Mouse (Mus musculus): ENCODE results near the gene Ppp1r12c. TPM values are rescaled to one million over a fixed set of nuclear protein-coding genes. Genes with fewer than 3 reads are reported as not detected.

Ppp1r12c gene
- total and polyA plus RNA-seq, 3 experiments = 55.8 to 103 (median 71.0) TPM

DNA sequence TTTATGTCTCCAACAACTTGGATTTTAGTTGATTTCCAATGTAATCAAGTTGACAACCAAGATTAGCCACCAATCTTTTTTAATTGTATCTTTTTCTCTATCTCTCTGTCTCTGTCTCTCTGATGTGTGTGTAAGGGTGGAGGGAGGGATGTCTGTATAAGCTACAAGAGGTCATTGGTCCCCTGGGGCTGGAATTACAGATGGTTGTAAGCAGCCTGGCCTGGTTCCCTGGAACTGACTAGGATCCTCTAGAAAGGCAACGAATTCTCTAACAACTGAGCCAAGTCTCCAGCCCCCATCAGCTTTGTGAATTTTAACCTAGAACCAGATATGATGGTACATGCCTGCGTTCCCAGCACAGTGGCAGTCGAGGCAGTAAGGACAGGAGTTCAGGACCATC, 33.7 kb downstream of the Ppp1r12c start:
- Histone ChIP-seq H3K79me2 (replicated peaks; ENCODE audit: control insufficient read depth, extremely low read depth, insufficient read depth, poor library complexity, severe bottlenecking) (no peaks in the 10 kb centered on the region), H3K27me3 (replicated peaks) (no peaks in the 10 kb centered on the region), H3K9ac (ENCODE audit: insufficient read depth, low read depth) (no peak overlapping the region), H3K9me3 (replicated peaks; ENCODE audit: low read length) (no peaks in the 10 kb centered on the region), H3K4me3 (replicated peaks in 1 of 3; ENCODE audit: low read depth in 2 of 3, low read length in 2 of 3, poor library complexity in 1 of 3) (no peak overlapping the region), H3K27ac (ENCODE audit: insufficient read depth, low read depth) (no peak overlapping the region), H3K36me3 (replicated peaks in 1 of 2; ENCODE audit: control insufficient read depth in 1 of 2, insufficient read depth in 1 of 2, low read length in 1 of 2) (peaks cover 28 to 71% of the 10 kb centered on the region in 2 experiments), H3K4me1 (ENCODE audit: control insufficient read depth in 1 of 2, insufficient read depth in 2 of 2) (peaks cover 2 to 10% of the 10 kb centered on the region in 2 experiments; a peak in 3 of 4 replicates), H3K4me2 (ENCODE audit: insufficient read depth, low read depth, poor library complexity, severe bottlenecking) (no peak overlapping the region)
- TF ChIP-seq GABPA (IDR thresholded peaks at IDR 0.05; ENCODE audit: insufficient replicate concordance, low read depth, low read length) (no peak), RCOR1 (conservative IDR thresholded peaks at IDR 0.05; ENCODE audit: low read depth, low read length) (no peak), EP300 (IDR thresholded peaks at IDR 0.05; ENCODE audit: low read length) (no peak), HCFC1 (IDR thresholded peaks at IDR 0.05; ENCODE audit: low read depth, low read length) (no peak), MAZ (IDR thresholded peaks at IDR 0.05; ENCODE audit: low read depth, low read length) (no peak), MAX (IDR thresholded peaks at IDR 0.05; ENCODE audit: low read length) (no peak), CTCF (conservative IDR thresholded peaks at IDR 0.05 in 1 of 2, IDR thresholded peaks at IDR 0.05 in 1 of 2; ENCODE audit: low read depth in 2 of 2, low read length in 2 of 2) (no peak), IRF4 (IDR thresholded peaks at IDR 0.05; ENCODE audit: low read depth, low read length) (no peak), CHD2 (IDR thresholded peaks at IDR 0.05; ENCODE audit: low read length) (no peak), ZMIZ1 (IDR thresholded peaks at IDR 0.05; ENCODE audit: low read depth, low read length) (no peak)
- dilution Hi-C loops (cut with MboI; ENCODE audit: extremely low pct_ligation_motif_present, extremely low pct_unique_long_range_greater_than_20kb, low sequenced_read_pairs) (no loop called here), in situ Hi-C loops (cut with MboI; ENCODE audit: low pct_ligation_motif_present, low pct_unique_long_range_greater_than_20kb, low sequenced_read_pairs) (no loop called here)
- no peak for DNase-seq (ENCODE audit: extremely low read depth)

- Histone ChIP-seq H3K27me3 (replicated peaks) (no peaks in the 10 kb centered on the region), H3K36me3 (replicated peaks in 1 of 2; ENCODE audit: control insufficient read depth in 1 of 2, insufficient read depth in 1 of 2, low read length in 1 of 2) (peaks cover 8 to 43% of the 10 kb centered on the region in 2 experiments), H3K27ac (ENCODE audit: insufficient read depth, low read depth) (no peak overlapping the region), H3K4me3 (replicated peaks in 1 of 3; ENCODE audit: low read depth in 2 of 3, low read length in 2 of 3, poor library complexity in 1 of 3) (no peak overlapping the region), H3K9me3 (replicated peaks; ENCODE audit: low read length) (no peaks in the 10 kb centered on the region), H3K4me1 (ENCODE audit: control insufficient read depth in 1 of 2, insufficient read depth in 2 of 2) (peaks cover 2 to 21% of the 10 kb centered on the region in 2 experiments; a peak in 3 of 4 replicates), H3K4me2 (ENCODE audit: insufficient read depth, low read depth, poor library complexity, severe bottlenecking) (no peak overlapping the region), H3K79me2 (replicated peaks; ENCODE audit: control insufficient read depth, extremely low read depth, insufficient read depth, poor library complexity, severe bottlenecking) (0 out of 2 replicates have a peak, but pooled peaks cover 5% of the 10 kb centered on the region), H3K9ac (ENCODE audit: insufficient read depth, low read depth) (no peak overlapping the region)
- DNase-seq (ENCODE audit: extremely low read depth) = no peak
- TF ChIP-seq USF2 (conservative IDR thresholded peaks at IDR 0.05; ENCODE audit: low read depth, low read length) = no peak
- TF ChIP-seq MEF2A (IDR thresholded peaks at IDR 0.05; ENCODE audit: borderline replicate concordance, low read depth, low read length) = no peak
- TF ChIP-seq MAX (IDR thresholded peaks at IDR 0.05; ENCODE audit: low read length) = no peak
- no peak for TF ChIP-seq JUND (conservative IDR thresholded peaks at IDR 0.05; ENCODE audit: low read depth, low read length)
- TF ChIP-seq ZKSCAN1 (IDR thresholded peaks at IDR 0.05; ENCODE audit: borderline replicate concordance, low read depth, low read length) = no peak
- TF ChIP-seq TCF12 (IDR thresholded peaks at IDR 0.05; ENCODE audit: low read depth, low read length) = no peak
- TF ChIP-seq NRF1 (IDR thresholded peaks at IDR 0.05; ENCODE audit: low read depth, low read length) = no peak
- TF ChIP-seq ZMIZ1 (IDR thresholded peaks at IDR 0.05; ENCODE audit: low read depth, low read length) = no peak
- no peak for TF ChIP-seq GABPA (IDR thresholded peaks at IDR 0.05; ENCODE audit: insufficient replicate concordance, low read depth, low read length)
- TF ChIP-seq ZNF384 (IDR thresholded peaks at IDR 0.05; ENCODE audit: low read depth, low read length) = no peak
- no peak for TF ChIP-seq TBP (conservative IDR thresholded peaks at IDR 0.05; ENCODE audit: low read depth, low read length)
- TF ChIP-seq POLR2AphosphoS2 (IDR thresholded peaks at IDR 0.05; ENCODE audit: low read depth, low read length) = no peak
- TF ChIP-seq MAZ (IDR thresholded peaks at IDR 0.05; ENCODE audit: low read depth, low read length) = no peak
- no peak for TF ChIP-seq BHLHE40 (IDR thresholded peaks at IDR 0.05; ENCODE audit: low read depth, low read length)
- dilution Hi-C loops (cut with MboI; ENCODE audit: extremely low pct_ligation_motif_present, extremely low pct_unique_long_range_greater_than_20kb, low sequenced_read_pairs) (no loop called here), in situ Hi-C loops (cut with MboI; ENCODE audit: low pct_ligation_motif_present, low pct_unique_long_range_greater_than_20kb, low sequenced_read_pairs) (no loop called here)
Measured at GRCm38 (mm10) chr7:4464194-4464824, 37.2 kb downstream of the Ppp1r12c start.
